Mouse (Mus musculus): ENCODE data around the gene Rab38. TPM values are rescaled to one million over a fixed set of nuclear protein-coding genes. Genes with fewer than 3 reads are reported as not detected.

The Rab38 gene
- total RNA-seq, 4 experiments from 2014 or later, result not detected

DNA sequence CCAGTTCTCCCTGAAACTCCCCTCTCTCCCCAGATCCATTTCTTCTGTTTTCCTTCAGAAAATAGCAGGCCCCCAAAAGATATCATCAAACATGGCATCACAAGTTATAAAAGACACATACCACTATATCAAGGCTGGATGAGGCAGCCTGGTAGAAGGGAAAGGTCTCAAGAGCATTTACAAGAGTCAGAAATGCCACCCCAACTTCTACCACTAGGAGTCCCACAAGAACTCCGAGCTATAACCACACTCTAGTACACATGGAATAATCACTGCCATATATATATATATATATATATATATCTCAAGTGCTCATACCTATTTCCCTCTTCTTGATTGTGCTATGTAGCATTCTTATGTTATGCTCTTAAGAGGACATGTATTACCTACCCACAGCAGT lies 92.4 kb downstream of the Rab38 start:
- no peak for DNase-seq (ENCODE audit: low spot score in 2 of 2)

DNA sequence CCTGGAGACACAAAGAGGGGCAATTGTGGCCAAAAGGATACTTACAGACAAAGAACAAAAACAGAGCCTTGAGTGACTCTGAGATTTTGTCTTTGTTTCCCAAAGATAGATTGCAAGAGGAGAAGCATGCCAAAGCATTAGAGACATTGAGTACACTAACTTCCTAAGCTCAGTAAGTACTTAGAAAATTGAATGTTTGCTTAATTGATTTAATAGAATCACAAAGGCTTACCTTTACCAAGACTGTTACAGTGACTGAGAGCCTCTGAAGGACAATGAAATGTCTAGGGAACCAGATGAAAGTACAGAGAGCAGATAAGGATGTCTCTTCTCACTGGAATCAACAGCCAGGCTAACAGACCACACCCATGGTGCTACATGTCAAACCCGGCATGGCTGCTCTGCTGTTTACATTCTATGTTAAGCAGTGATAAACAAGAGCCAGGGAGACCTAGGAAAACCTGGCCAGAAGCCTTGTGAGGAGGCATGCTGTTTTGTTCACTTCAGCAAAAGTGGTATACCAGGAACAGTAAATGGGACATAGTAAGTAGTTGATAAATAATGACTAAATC lies 97.1 kb downstream of the Rab38 start:
- DNase-seq (ENCODE audit: low spot score in 2 of 2), result no peak

DNA sequence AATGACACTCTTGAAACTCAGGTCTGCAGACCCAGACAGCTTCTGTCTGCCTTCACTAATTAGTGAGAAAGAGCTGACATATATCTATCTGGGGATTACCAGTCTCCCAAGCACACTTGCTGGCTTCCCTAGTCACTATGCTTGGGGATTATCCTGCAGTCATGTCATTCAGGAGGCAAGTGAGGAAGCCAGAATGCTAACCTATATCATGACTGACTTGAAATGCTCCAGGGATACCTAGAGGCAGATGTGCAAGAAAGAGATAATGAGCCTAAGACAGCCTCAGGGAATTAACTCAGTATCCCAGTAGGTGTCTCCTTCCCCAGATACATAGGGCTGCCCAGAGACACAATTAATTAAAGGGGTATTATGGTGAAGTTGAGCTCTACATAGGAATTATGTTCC lies 106.1 kb downstream of the Rab38 start:
- no peak for DNase-seq (ENCODE audit: low spot score in 2 of 2)

DNA sequence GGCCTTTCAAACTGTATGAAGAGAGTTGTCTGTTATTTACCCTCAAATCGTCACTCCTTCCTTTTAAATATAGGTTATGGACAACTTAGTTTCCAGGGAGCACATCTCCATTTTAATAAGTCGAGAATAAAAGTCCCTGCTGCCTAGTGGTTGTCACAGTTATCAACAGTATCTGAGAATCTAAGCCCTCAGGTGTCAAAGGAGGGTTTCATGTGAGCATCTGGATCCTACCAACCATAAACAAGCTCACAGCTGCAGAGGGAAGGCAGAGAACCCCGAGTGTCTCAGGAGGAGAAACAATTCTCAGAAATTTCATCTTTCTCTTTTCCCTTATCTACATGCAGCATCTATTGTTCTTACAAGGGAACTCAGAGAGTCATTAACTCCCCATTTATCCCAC lies 106.7 kb downstream of the Rab38 start:
- no peak for DNase-seq (ENCODE audit: low spot score in 2 of 2)

Other genes starting within 250 kb of the Rab38 start
- 10 to 100 TPM; 33.2 to 41.7 (median 36.7) TPM for gene Ctsc, start 152.2 kb upstream of the Rab38 start, total RNA-seq (2022)